Mouse (Mus musculus) liver, embryonic 14.5 days (tissue): ENCODE data around the gene Slc17a9.

Experiments
- CTCF ChIP-seq: IDR thresholded peaks from 2 replicates; pipeline ENCODE4 v1.5.1; 2016; ENCODE audit warnings: antibody characterized with exemption, low read depth, control low read depth
- EP300 ChIP-seq: IDR thresholded peaks from 2 replicates; pipeline ENCODE4 v1.6.1; 2016; ENCODE audit warnings: antibody characterized with exemption, low read depth

DNA sequence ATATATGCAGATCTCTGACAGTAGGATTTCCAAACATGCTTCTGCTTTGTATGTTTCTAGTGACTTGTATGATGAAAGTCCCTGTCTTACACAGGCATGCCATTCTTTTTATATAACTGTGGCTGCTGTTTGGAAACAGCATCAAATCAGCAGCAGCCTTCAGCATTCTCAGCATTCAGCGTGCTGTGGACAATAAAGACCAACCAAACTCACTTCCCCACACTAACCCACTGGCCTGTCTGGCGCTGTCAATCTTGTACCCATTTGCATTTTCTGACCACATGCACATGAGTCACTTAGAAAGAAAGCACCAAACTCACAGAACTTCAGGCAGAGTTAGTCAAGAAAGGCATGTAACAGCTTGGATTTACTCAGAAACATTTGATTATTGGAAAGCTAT is 29.9 kb upstream of the Slc17a9 start:
- TF ChIP-seq CTCF (no peak), EP300 (no peak)
